Mouse (Mus musculus) monocyte, adult 59 days (primary cell): ENCODE measurements around the gene Zfp429. TPM values are rescaled to one million over a fixed set of nuclear protein-coding genes. Genes with fewer than 3 reads are reported as not detected.

ENCODE experiments used
- total RNA-seq, 2 experiments: library from RNA; stranded (reverse); gene quantifications; one replicate each; pipeline ENCODE4 v1.2.4; 2023

The Zfp429 gene
- total RNA-seq: 10 to 100 TPM in 1 of 2 experiments, 1 to 10 TPM in 1; 9.8 to 10.0 TPM

DNA sequence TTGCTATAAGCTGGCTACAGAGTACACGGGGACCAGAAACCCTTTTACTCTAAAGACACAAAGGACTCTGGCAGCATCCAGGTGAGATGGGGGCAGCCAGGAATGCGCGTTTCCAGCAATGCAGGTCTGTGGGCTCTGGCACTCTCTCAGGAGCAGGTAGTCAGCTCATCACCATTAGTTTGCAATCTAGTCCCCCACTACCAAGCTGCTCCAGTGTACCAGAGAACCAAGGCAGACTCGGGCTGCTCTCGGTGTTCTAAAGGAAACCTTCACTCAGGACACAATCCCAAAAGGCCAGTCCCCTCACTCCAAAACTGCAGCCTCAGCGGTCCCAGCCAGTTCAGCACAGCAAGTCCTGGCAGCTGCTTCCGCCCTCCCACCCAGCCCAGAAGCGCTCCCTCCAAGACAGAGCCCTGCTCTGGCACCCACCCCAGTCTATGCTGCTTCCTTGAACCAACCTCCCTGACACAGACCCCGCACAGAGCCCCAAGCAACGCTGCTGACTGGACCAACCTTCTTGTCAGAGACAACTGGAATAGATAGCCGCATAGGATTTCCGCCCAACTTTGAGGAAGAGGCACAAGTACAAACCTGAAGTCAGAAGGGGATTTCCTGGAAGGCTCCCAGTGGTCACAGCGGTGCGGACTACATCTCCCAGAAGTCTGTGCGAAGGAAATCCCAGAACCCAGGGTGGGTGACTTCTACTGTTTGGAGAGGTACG is at the start of gene Zfp429:
TSS of gene Zfp429 (minus strand) at position 637 of the 721 bp plus-strand sequence.

DNA sequence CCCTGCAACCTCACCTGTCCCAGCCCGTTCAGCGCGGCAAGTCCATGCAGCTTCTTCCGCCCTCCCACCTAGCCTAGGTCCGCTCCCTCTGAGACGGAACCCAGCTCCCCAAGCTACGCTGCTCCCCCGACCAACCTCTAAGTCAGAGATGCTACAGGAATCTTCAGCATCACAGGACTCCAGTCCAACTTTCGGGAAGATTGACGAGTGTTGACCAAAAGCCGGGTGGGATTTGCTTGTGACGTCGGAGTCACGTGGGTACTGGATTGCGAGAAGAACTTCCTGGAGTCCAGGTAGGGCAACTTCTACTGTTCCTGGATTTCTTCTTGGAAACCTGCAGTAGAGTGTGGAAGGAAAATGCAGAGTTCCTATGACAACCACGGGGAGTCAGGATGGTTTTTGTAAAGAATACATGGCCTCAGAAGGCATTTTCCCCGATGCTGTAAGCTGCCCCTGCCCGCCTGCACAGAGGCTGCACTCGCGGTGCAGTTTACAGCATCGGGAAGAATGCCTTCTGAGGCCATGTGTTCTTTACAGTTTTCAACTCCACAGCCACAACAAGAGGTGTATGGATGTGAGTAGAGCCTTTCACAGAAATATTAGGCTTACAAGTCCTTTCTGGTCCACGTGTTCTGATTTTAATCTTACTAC is 21.7 kb upstream of the Zfp429 start, which contains the start of gene Zfp459:
TSS of gene Zfp459 (minus strand) at position 212 of the 651 bp plus-strand sequence.

DNA sequence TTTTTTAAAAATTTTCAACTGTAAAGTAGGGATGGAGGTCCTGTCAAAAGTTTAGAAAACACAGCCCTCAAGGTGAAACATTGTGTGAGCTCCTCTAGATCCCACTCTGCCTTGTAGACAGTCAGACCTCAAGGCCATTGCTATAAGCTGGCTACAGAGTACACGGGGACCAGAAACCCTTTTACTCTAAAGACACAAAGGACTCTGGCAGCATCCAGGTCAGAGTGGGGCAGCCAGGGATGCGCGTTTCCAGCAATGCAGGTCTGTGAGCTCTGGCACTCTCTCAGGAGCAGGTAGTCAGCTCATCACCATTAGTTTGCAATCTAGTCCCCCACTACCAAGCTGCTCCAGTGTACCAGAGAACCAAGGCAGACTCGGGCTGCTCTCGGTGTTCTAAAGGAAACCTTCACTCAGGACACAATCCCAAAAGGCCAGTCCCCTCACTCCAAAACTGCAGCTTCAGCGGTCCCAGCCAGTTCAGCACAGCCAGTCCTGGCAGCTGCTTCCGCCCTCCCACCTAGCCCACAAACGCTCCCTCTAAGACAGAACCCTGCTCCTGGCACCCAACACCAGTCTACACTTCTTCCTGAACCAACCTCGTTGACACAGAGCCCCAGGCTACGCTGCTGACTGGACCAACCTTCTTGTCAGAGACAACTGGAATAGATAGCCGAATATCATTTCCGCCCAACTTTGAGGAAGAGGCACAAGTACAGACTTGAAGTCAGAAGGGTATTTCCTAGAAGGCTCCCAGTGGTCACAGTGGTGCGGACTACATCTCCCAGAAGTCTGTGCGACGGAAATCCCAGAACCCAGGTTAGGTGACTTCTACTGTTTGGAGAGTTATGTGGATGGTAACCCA is 24.3 kb downstream of the Zfp429 start, which contains the start of the genes Gm28041 and Zfp456:
TSS of gene Gm28041 (minus strand) at position 684 of the 862 bp plus-strand sequence.
TSS of gene Zfp456 (minus strand) at position 761 of the 862 bp plus-strand sequence.

DNA sequence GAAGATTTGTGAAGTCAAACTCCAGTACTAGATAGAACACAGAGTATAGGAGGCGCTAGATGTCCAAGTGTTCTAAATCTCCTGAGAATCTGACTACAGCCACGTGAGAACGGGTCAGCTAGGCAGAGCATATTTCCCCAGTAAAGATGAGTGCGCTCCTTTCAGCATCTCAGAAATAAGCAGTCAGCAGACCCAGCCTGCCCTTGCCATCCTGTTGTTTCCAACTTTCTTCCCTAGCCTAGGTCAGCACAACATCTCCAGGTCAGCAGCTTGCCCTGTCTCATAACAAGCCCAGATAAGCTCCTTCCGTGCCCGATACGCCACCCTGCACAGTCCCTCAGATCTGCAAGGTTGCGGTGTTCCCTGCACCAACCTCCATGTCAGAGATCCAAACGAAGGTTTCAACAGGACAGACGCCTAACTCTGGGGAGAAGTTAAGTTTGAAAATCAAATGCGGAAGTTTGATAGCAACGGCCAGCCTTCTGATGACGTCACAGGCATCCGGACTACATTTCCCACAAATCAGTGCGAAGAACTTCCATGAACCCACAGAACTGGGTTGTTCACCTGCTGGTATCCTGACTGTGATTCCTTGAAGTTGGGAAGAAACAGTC is 39.4 kb downstream of the Zfp429 start, which contains the start of the genes Gm28044 and Zfp953:
TSS of gene Gm28044 (minus strand) at position 406 of the 614 bp plus-strand sequence.
TSS of gene Zfp953 (minus strand) at position 475 of the 614 bp plus-strand sequence.

Other genes with a start within 250 kb of the Zfp429 start
- gene Rsl1, start 226.6 kb downstream of the Zfp429 start, total RNA-seq: 1 to 10 TPM; 5.9 to 6.6 TPM
- gene Zfp455, start 205.3 kb downstream of the Zfp429 start, total RNA-seq: 1 to 10 TPM; 2.9 TPM
- 1 to 10 TPM; 1.5 to 2.1 TPM for gene Zfp458, start 121.4 kb downstream of the Zfp429 start, total RNA-seq
- gene Zfp457, start 93.3 kb downstream of the Zfp429 start, total RNA-seq: 1 to 10 TPM in 1 of 2 experiments, under 1 TPM in 1; 0.97 to 1.6 TPM
- gene Zfp595, start 67.2 kb downstream of the Zfp429 start, total RNA-seq: 1 to 10 TPM; 4.9 to 9.0 TPM
- gene Gm28044, start 39.3 kb downstream of the Zfp429 start, total RNA-seq: 1 to 10 TPM in 1 of 2 experiments, not detected in 1; 2.5 TPM
- 1 to 10 TPM; 5.4 to 6.0 TPM for gene Zfp953, start 39.2 kb downstream of the Zfp429 start, total RNA-seq
- gene Gm28041, start 24.1 kb downstream of the Zfp429 start, total RNA-seq: 1 to 10 TPM in 1 of 2 experiments, not detected in 1; 2.1 TPM
- 1 to 10 TPM; 4.8 to 6.1 TPM for gene Zfp456, start 24.0 kb downstream of the Zfp429 start, total RNA-seq
- under 1 TPM; 0.37 to 0.97 TPM for gene Zfp459, start 21.6 kb upstream of the Zfp429 start, total RNA-seq
- 1 to 10 TPM; 4.8 to 7.2 TPM for gene Zfp874a, start 51.8 kb upstream of the Zfp429 start, total RNA-seq
- gene Zfp874b, start 84.4 kb upstream of the Zfp429 start, total RNA-seq: 10 to 100 TPM in 1 of 2 experiments, 1 to 10 TPM in 1; 8.6 to 12.8 TPM
- gene Zfp58, start 100.7 kb upstream of the Zfp429 start, total RNA-seq: 1 to 10 TPM; 5.3 to 7.2 TPM
- gene Gm26965, start 126.3 kb upstream of the Zfp429 start, total RNA-seq: 1 to 10 TPM in 1 of 2 experiments, not detected in 1; 2.2 TPM
- 10 to 100 TPM; 15.1 to 20.6 TPM for gene Zfp87, start 126.4 kb upstream of the Zfp429 start, total RNA-seq
- 1 to 10 TPM; 6.6 to 6.9 TPM for gene Zfp748, start 154.0 kb upstream of the Zfp429 start, total RNA-seq
- gene Zfp729b, start 209.9 kb upstream of the Zfp429 start, total RNA-seq: 10 to 100 TPM; 11.9 to 13.8 TPM
- gene Gm49345, start 237.9 kb upstream of the Zfp429 start, total RNA-seq: 1 to 10 TPM in 1 of 2 experiments, not detected in 1; 2.1 TPM
- 10 to 100 TPM; 10.1 to 11.9 TPM for gene Zfp729a, start 238.0 kb upstream of the Zfp429 start, total RNA-seq